ENCODE assay signal across 9 mouse cellular contexts in genomic region chr7:143437231-143437893, GRCm38 (mm10). TPM values are rescaled to one million over a fixed set of nuclear protein-coding genes. Genes with fewer than 3 reads are reported as not detected.
DNase-seq lines count a peak whose midpoint lies in the region; ATAC-seq and TF ChIP-seq lines count a peak whose summit lies in the region.
"Had no signal": no experiment of that assay in that cellular context is flagged by ENCODE, and none has a peak within 500 bp of the region (broad histone marks: within the 10 kb centered on the region; RNA-seq: fewer than 3 reads in every experiment).

No protein-coding gene starts in this region.

- H3K4me3 ChIP-seq in heart, embryonic 11.5 days (ENCODE audit: low read depth, low read length), result peak overlapping the region; percentile 57
- H3K4me3 ChIP-seq in hindbrain, embryonic 16.5 days (ENCODE audit: low read length), result peak overlapping the region; percentile 44
- peak overlapping the region; percentile 35 for H3K4me3 ChIP-seq in midbrain, embryonic 11.5 days (ENCODE audit: low read depth, low read length)

- peak overlapping the region; percentile 92 for H3K4me2 ChIP-seq in heart, embryonic 11.5 days
- H3K4me2 ChIP-seq in hindbrain, embryonic 16.5 days (ENCODE audit: low read length), result peak overlapping the region; percentile 83
- H3K4me2 ChIP-seq in midbrain, embryonic 11.5 days, result peak overlapping the region; percentile 77

- no peak for DNase-seq in heart, adult 8-10 months (ENCODE audit: low spot score)
- peak; percentile 34 for DNase-seq in brain, embryonic 14.5 days (ENCODE audit: low read depth)
- DNase-seq in midbrain, embryonic 11.5 days (ENCODE audit: low spot score, missing footprints), result no peak
- no peak for DNase-seq in thymus, postnatal 25 days
- DNase-seq in c-Kit-positive CD71-positive TER-119-positive erythroid progenitor cells, embryonic 14.5 days (ENCODE audit: low spot score), result no peak
- DNase-seq in gastrocnemius, postnatal 36 days, result no peak

- peak overlapping the region; percentile 88 for H3K9ac ChIP-seq in heart, embryonic 11.5 days (ENCODE audit: low read depth, low read length)
- H3K9ac ChIP-seq in hindbrain, embryonic 16.5 days (ENCODE audit: low read depth, low read length), result peak overlapping the region; percentile 76
- H3K9ac ChIP-seq in midbrain, embryonic 11.5 days (ENCODE audit: low read length), result peak overlapping the region; percentile 81

- H3K9me3 ChIP-seq in heart, embryonic 11.5 days (replicated peaks; ENCODE audit: control insufficient read depth, low read length), result no peaks in the 10 kb centered on the region
- no peaks in the 10 kb centered on the region for H3K9me3 ChIP-seq in hindbrain, embryonic 16.5 days (ENCODE audit: control insufficient read depth, low read length)
- H3K9me3 ChIP-seq in midbrain, embryonic 11.5 days (ENCODE audit: control insufficient read depth, low read length), result no peaks in the 10 kb centered on the region

- H3K27ac ChIP-seq in heart, embryonic 11.5 days (ENCODE audit: low read depth, low read length), result no peak overlapping the region
- 0 out of 2 replicates have a peak overlapping the region, but pooled peaks have one; percentile 2 for H3K27ac ChIP-seq in hindbrain, embryonic 16.5 days (ENCODE audit: low read depth, low read length)
- peak overlapping the region; percentile 73 for H3K27ac ChIP-seq in midbrain, embryonic 11.5 days (ENCODE audit: low read depth, low read length)

- WGBS in heart, embryonic 11.5 days (ENCODE audit: insufficient replicate concordance), result 10% methylated on average over 18 of the region's 18 CpGs
- 18% methylated on average over 18 of the region's 18 CpGs for WGBS in hindbrain, embryonic 16.5 days
- WGBS in midbrain, embryonic 11.5 days, result 15% methylated on average over 18 of the region's 18 CpGs

- no peak for TF ChIP-seq POLR2A in brain, embryonic 14.5 days (IDR thresholded peaks at IDR 0.05; ENCODE audit: borderline replicate concordance, extremely low read depth, insufficient read depth, insufficient read length, poor library complexity, severe bottlenecking)

- intact Hi-C loops in gastrocnemius, postnatal 36 days (cut with DNase I), result no loop called here

- H3K4me1 ChIP-seq in heart, embryonic 11.5 days (ENCODE audit: control insufficient read depth, insufficient read depth, low read length), result peaks cover 7% of the 10 kb centered on the region; the same call in 1 of the 2 replicates
- peaks cover 12% of the 10 kb centered on the region for H3K4me1 ChIP-seq in hindbrain, embryonic 16.5 days (ENCODE audit: control insufficient read depth, insufficient read depth, low read depth, low read length)
- peaks cover 19% of the 10 kb centered on the region for H3K4me1 ChIP-seq in midbrain, embryonic 11.5 days (ENCODE audit: control insufficient read depth, insufficient read depth, low read length)

- H3K36me3 ChIP-seq in heart, embryonic 11.5 days (ENCODE audit: control insufficient read depth, insufficient read depth, low read length), result no peaks in the 10 kb centered on the region
- no peaks in the 10 kb centered on the region for H3K36me3 ChIP-seq in hindbrain, embryonic 16.5 days (ENCODE audit: control insufficient read depth, insufficient read depth, low read length)
- no peaks in the 10 kb centered on the region for H3K36me3 ChIP-seq in midbrain, embryonic 11.5 days (ENCODE audit: control insufficient read depth, insufficient read depth, low read length)

- peak; percentile 27; the same call in 1 of the 2 replicates for ATAC-seq in heart, embryonic 11.5 days (replicated peaks; ENCODE audit: insufficient number of reproducible peaks, low FRiP score, low TSS enrichment)
- peak; percentile 48 for ATAC-seq in hindbrain, embryonic 16.5 days
- peak; percentile 78 for ATAC-seq in midbrain, embryonic 11.5 days (ENCODE audit: low FRiP score)

- H3K27me3 ChIP-seq in heart, embryonic 11.5 days (ENCODE audit: control insufficient read depth, insufficient read depth, low read length), result peaks cover 8% of the 10 kb centered on the region; the same call in 1 of the 2 replicates
- no peaks in the 10 kb centered on the region; the same call in 1 of the 2 replicates for H3K27me3 ChIP-seq in hindbrain, embryonic 16.5 days (replicated peaks; ENCODE audit: control insufficient read depth, insufficient read depth, low read length)
- peaks cover 3% of the 10 kb centered on the region for H3K27me3 ChIP-seq in midbrain, embryonic 11.5 days (ENCODE audit: control insufficient read depth, insufficient read depth, low read length)

- no peak for TF ChIP-seq CTCF in brain, embryonic 14.5 days (IDR thresholded peaks at IDR 0.05; ENCODE audit: borderline replicate concordance, extremely low read depth, insufficient read depth, insufficient read length)

RNA-seq across cellular contexts. Expression of gene Cdkn1c, which starts 23.5 kb away (rescaled TPM):
- polyA plus RNA-seq in heart, embryonic 11.5 days (2014; fragmentation: Nextera tagmentation; extraction: Ambion mirVana), result 1,643 and 1,679 TPM in 2 replicates
- total RNA-seq in heart, adult 8-10 months (2022), result 10 to 100 TPM; 27.9 to 44.7 (median 34.9) TPM
- polyA plus RNA-seq in brain, embryonic 14.5 days (2012; rRNA removed), result 174 and 264 TPM in 2 replicates
- polyA plus RNA-seq in hindbrain, embryonic 16.5 days (2015; fragmentation: Nextera tagmentation; extraction: Ambion mirVana), result 165 and 231 TPM in 2 replicates
- polyA plus RNA-seq in midbrain, embryonic 11.5 days (2014; fragmentation: Nextera tagmentation; extraction: Ambion mirVana), result 789 and 799 TPM in 2 replicates
- total RNA-seq in gastrocnemius, postnatal 36 days (2021), result 10 to 100 TPM; 43.2 to 98.2 TPM

RNA-seq across cellular contexts. Expression of gene Slc22a18, which starts 36.2 kb away (rescaled TPM):
- 0.52 and 0.87 TPM in 2 replicates for polyA plus RNA-seq in heart, embryonic 11.5 days (2014; fragmentation: Nextera tagmentation; extraction: Ambion mirVana)
- total RNA-seq in heart, adult 8-10 months (2022), result under 1 TPM; 0.52 to 0.85 (median 0.54) TPM
- polyA plus RNA-seq in brain, embryonic 14.5 days (2012; rRNA removed), result 0.71 and 1.2 TPM in 2 replicates
- 0.79 and 1.00 TPM in 2 replicates for polyA plus RNA-seq in hindbrain, embryonic 16.5 days (2015; fragmentation: Nextera tagmentation; extraction: Ambion mirVana)
- polyA plus RNA-seq in midbrain, embryonic 11.5 days (2014; fragmentation: Nextera tagmentation; extraction: Ambion mirVana), result 0.16 and 0.30 TPM in 2 replicates
- under 1 TPM in 1 of 2 experiments, not detected in 1; 0.25 TPM for total RNA-seq in gastrocnemius, postnatal 36 days (2021)
- polyA plus RNA-seq: C2C12 had no signal

Comparison
In these comparisons a context has a peak if more than half of its experiments do, and no peak if none do; other contexts are left out.
1. ATAC-seq: peak in every context shown above with its lines; median percentile 78 in midbrain, embryonic 11.5 days; 48 in hindbrain, embryonic 16.5 days; 27 in heart, embryonic 11.5 days.